Mouse (Mus musculus): ENCODE data around the gene Bach1.

Gene Bach1

DNA sequence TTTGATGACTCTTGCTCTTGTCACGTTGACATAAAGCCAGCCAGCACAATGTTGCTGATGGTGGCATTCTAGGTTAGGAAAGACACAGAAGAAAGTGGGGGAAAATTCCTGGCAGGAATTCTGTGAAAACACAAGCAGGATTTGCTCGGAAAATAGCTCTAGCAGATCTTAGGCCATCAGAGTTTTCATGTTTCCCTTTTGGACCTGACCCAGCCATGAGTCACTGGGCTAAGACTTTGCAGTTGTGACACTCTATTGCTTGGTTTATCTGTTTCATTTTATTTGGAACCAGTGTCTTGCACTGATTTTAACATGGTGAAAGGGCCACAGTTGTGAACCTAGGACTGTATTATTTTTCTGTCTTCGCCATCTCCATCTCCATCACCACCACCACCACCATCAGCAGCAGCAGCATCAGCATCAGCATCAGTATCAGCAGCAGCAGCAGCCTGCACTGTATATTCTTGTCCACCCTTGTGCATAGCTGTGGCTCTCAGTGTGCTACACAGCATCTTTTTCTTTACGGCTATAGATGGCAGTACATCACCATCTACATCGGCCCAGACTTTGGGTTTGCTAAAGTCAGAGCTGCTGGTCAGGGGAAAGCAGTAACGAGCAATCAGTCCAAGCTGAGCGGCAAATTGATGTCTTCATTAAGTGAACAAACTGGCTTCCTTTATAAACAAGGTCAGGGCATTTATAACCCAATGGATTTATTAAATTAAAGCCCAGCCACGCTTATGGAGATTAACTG is 46.6 kb downstream of the Bach1 start:
- no peak for DNase-seq

GRCm38 (mm10) chr16:87746728-87747127 is 48.0 kb downstream of the Bach1 start:
- DNase-seq: peak; percentile 89

GRCm38 (mm10) chr16:87751243-87751642 is 52.5 kb downstream of the Bach1 start:
- DNase-seq: no peak

DNA sequence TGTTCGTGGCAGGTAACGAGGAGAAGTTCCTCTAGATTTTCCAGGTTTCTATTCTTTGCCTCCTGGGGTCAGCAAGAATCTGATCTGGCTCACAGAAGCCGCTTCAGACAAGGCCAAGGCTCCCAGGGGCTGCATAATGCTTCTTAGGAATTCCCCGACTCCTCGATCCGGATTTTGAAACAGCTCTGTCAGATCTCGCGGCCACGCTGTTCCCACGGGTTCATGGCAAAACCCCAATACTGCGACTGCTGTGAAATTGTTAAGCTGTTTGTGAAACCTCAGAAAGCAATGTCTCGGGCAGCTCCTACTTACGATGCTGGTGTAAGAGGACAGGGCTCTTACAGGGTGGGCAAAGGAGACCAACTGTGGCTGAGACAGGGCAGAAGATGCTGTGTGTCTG is 53.7 kb downstream of the Bach1 start:
- peak; percentile 53 for DNase-seq

DNA sequence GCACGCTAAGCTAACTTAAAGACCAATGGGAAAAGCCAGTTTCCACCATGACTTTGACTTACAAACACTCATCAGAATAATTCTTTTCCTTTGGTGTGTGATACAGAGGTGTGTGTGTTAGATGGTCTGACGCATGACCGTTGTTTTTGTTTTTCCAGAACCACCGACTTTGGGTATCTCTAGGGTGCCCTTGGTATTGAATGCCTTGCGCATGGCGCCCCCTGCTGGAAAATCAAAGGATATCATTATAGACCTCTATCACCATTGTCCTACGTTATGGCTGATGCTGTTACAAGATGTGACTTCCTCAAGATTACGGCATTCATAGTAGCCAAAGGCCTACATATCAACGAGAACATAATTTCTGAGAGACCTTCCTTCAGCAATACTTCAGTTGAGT is 56.1 kb downstream of the Bach1 start:
- DNase-seq: peak; percentile 58

- DNase-seq: no peak
Observed at GRCm38 (mm10) chr16:87755915-87756314, 57.2 kb downstream of the Bach1 start.

DNA sequence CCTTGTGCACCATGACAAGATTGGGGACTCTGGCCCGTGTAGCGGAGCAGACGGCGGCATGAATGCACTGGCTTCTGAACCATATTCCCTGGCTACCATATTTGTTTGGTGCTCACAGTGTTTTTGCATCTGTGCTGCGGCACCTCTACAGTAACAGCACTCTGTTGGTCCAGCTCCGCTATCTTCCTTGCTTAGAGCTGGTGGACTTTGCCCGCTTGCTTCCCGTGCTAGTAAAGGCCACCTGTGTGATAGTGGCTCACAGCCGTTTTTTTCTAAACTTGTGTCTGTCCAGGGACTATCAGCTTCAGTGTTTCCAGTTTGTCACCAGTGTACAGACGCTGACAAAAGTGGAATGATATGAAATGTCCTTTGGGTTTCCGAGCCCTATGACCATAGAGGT is 59.3 kb downstream of the Bach1 start:
- no peak for DNase-seq

GRCm38 (mm10) chr16:87764668-87765109 is 65.9 kb downstream of the Bach1 start:
- no peak for DNase-seq

- DNase-seq: peak; percentile 61
Observed at GRCm38 (mm10) chr16:87765984-87766383, 67.2 kb downstream of the Bach1 start.

- DNase-seq: no peak
Observed at GRCm38 (mm10) chr16:87770576-87770975, 71.8 kb downstream of the Bach1 start.

- DNase-seq: no peak
Observed at GRCm38 (mm10) chr16:87771926-87772325, 73.2 kb downstream of the Bach1 start.

- DNase-seq: peak; percentile 41
Observed at GRCm38 (mm10) chr16:87774398-87774797, 75.7 kb downstream of the Bach1 start.

DNA sequence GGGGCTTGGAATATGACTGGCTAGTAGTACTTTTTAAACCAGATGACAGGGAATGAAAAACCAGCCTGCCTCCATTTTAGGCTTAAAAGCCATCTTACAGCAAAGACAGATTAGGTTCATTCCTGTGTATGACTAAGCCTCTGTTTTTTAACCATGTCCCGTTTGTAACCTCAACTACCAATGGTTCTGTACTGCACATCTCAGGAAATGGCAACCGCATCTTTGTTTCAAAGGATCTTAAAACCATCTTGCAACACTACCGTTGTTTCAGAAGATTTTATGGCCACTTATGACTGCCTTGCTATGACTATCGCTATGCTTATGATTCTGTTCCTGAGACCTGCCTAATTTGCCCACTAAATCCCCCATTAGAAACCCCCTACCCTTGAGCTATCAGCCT is 78.6 kb downstream of the Bach1 start:
- DNase-seq: no peak

GRCm38 (mm10) chr16:87781637-87782036 is 82.9 kb downstream of the Bach1 start:
- peak; percentile 38 for DNase-seq

Data from kidney, postnatal 10 days (tissue).